Mouse (Mus musculus) liver, adult 2 months (tissue): ENCODE measurements at regions not wholly inside any gene's neighbourhood (a gene's known extent, or its start where the extent isn't known, plus 50 kb on each side); places are given as distances from the start of the nearest gene placed in this dataset.

Source experiments
- CTCF ChIP-seq: fragments of 200-500 bp; IDR thresholded peaks from 2 replicates; pipeline ENCODE4 v1.5.1; 2011; ENCODE audit warnings: low read depth, low read length, control low read depth
- POLR2A ChIP-seq: fragments of 200-500 bp; IDR thresholded peaks from 2 replicates; pipeline ENCODE4 v1.6.1; 2011; ENCODE audit warnings: low read length, control low read depth; ENCODE audit not compliant: insufficient read depth; ENCODE audit errors: extremely low read depth

GRCm38 (mm10) chrX:12462936-12463647 is 124.5 kb upstream of the Atp6ap2 start:
- TF ChIP-seq CTCF = no peak
- no peak for TF ChIP-seq POLR2A
